Mouse (Mus musculus): ENCODE data around the gene Alkbh7.
A peak's percentile ranks its signal among the peaks of the same experiment; 100 is the strongest.

Alkbh7 gene

DNA sequence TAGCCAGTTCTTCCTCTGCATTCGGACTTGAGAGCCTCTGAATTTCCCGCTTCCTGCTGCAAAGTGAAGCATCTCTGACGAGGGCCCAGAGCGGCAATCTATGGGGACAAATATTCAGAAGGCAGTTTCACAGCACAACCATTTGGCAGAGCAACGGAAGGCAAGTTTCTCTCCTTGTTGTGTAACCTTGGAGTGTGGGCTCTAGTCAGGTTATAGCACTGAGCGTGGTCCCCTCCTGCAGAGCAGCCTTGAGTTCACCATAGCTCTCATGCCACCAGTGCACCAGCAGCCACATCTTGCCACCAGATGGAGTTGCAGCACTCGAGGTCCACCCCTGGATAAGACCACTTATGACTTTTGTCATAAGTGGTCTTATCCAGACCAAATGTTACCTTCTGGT is 8.7 kb upstream of the Alkbh7 start:
- no peak for DNase-seq

GRCm38 (mm10) chr17:56988921-56989430 is 8.2 kb upstream of the Alkbh7 start:
- DNase-seq = no peak

- peak; percentile 76 to 87 for DNase-seq
Observed at GRCm38 (mm10) chr17:56989467-56990114, 7.5 kb upstream of the Alkbh7 start.

DNA sequence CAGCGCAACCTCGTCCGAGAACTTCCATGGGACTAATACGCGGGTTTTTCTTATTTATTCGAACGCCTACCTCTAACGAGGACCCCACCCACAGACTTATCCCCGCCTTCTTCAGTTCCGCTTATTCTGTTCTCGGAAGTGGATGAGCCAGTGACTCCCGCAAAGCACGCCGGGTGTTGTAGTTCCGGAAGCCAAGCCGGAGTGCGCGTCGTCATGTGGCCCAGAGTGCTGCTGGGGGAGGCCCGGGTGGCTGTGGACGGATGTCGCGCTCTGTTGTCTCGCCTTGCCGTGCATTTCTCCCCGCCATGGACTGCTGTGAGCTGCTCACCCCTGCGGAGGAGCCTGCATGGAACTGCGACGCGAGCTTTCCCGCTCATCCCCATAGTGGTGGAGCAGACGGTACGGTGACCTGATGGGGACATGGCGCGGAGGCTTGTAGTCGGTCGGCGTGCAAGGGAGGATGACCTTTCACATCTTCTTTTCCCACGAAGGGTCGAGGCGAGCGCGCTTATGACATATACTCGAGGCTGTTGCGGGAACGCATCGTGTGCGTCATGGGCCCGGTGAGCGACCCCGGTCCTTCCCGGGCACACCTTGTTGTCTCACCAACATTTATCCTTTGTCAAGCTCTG is 6.9 kb upstream of the Alkbh7 start, which contains the start of gene Clpp:
Gene Clpp (plus strand): TSS at position 191 of the 632 bp plus-strand sequence.
- peak; percentile 95 to 96 for DNase-seq

DNA sequence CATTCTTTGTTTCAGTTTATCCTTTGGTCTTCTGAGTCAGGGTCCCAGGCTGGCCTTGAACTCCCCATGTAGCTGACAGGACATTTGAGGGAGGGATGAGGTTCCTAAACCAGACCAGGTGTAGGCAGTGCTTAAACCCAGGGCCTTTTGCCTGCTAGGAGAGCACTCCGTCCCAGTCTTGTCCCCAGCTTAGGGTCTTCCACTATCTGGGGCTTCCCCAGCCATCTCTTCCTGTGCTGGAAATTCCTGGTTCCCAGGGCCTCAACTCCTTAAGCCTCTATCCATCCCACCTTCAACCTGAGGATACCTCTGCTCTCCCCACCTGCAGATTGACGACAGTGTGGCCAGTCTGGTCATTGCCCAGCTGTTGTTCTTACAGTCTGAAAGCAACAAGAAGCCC is 6.2 kb upstream of the Alkbh7 start:
- no peak for DNase-seq

- no peak for DNase-seq
Observed at GRCm38 (mm10) chr17:56995046-56995445, 2.1 kb upstream of the Alkbh7 start.

- no peak for DNase-seq
Observed at GRCm38 (mm10) chr17:56996506-56996905, 633 bp upstream of the Alkbh7 start.

DNA sequence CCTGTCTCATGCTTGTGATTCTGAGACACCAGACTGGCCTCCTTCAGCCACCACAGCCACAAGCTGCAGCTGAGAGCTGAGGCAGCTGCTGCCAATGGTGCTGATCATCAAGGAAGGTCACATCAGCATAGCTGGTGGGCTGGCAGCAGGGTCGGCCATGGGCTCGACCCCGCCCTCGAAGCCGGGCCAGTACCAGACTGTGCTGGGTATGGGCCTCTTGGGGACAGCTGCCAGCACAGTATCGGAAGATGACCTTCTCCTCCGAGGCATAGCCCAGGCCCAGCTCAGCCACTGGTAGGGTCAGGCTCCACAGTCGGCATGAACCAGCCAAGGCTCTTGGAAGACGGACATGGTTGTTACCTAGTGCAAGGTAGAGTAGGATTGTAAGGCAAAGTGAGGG is 2.3 kb downstream of the Alkbh7 start:
- no peak for DNase-seq

GRCm38 (mm10) chr17:56999968-57000609 is 3.0 kb downstream of the Alkbh7 start, which contains the start of gene Pspn:
TSS of gene Pspn (minus strand) at chr17:57000018.
- DNase-seq = no peak

DNA sequence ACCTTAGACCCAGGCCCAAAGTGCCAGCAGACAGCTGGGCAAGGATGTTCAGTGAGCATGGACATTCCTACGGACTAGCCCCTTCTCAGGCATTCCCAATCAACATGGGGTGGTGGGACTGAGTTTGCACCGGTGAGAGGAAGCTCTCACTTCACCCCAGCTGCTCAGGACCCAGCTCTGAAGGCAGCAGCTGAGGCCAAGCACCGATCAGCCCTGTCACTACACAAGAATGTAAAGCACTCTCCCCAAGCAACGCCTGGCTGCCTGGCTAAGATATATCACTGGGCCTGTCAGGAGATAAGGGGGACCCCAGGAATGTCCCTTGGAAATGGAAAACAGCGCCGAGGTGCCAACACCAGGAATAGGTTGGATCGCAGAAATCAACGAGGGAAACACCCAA is 4.1 kb downstream of the Alkbh7 start:
- no peak for DNase-seq

DNA sequence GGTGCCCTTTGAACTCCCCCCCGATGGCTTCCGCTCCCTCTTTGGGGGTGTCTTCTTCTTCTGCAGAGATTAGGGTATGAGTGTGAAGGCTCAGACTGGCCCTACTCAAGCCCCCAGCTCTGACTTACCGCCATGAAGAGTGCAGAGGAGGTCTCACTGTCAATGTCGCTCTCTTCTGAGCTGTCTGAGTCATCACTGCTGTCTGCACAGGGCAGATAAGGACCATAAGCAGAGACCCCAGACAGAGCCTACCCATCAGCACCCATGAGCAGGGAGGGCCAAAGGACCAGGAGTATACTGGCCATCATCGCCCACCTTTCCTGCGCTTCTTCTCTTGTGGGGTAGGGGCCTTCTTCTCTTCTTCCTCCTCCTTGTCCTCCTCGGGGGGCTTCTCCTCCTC is 6.9 kb downstream of the Alkbh7 start:
- no peak for DNase-seq

- DNase-seq = peak in 1 of 2 experiments; percentile 43
Observed at GRCm38 (mm10) chr17:57007137-57007905, 10.2 kb downstream of the Alkbh7 start.

GRCm38 (mm10) chr17:57010911-57011235 is 13.7 kb downstream of the Alkbh7 start:
- DNase-seq = no peak

DNA sequence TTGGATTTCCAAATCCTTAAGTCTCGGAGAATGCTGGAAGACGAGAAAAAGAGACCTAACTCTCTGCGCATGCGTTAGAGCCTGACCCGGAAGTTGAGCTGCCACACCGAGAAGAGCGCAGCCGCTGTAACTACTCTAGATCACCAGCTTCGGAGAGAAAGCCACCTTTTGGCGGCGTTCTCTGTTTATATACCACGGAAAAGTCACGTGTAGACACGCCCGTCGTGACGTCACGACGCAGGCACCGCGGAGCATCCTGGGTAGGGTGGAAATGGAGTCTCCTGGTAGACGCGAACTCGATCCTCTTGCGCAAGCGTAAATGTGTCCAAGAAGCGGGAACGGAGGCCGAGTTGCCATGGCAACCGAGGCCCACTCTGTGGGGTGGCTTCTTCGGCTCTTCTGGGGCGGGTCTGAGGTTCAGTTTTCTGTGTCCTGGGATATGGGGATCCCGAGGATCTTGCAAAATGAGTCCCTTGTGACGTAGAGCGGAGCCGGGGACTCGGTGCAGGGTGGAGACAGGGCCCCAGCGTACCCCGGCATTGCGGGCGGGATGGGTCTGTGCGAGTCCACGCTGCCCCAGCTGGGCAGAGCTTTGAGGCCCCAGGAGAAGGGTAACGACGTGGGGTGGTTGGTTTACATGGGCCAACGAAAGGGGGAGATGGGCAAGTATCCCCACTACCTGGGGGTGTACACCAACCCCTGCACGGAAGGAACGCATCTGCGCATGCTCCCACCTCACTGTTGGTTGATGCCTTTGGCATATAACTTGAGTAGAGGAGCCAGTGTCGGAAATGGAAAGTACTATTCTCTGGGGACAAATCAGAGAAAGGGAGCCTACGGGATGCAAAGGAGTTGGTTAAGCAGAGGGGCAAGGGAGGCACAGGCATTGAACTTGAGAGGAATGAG is 14.3 kb downstream of the Alkbh7 start, which contains the start of the genes Gtf2f1 and Gm17949:
Gene Gtf2f1 (minus strand): TSS at position 53 of the 906 bp plus-strand sequence.
Gene Gm17949 (plus strand): TSS at position 234 of the 906 bp plus-strand sequence.
- DNase-seq = peak; percentile 96 to 98

GRCm38 (mm10) chr17:57012245-57012795 is 15.2 kb downstream of the Alkbh7 start:
- no peak for DNase-seq

- no peak for DNase-seq
Observed at GRCm38 (mm10) chr17:57019693-57020092, 22.6 kb downstream of the Alkbh7 start.

GRCm38 (mm10) chr17:57020960-57021359 is 23.8 kb downstream of the Alkbh7 start:
- DNase-seq = no peak

DNA sequence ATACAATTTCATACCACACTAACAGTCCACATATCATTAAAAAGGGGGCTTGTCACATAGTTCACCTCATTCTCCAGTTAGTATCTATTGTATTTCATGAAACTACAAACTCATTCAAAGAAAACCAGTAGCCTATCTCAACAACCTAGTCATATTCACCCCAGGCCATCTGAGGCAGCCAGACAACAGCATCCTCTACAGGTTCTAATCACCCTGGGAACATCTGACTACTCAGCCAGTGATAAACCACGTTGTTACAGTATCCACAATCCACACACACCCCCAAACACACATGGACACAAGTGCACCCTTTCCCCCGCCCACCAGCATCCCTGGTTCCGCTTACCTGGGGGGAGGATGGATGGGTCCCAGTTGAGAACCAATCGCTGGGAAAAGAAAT is 30.3 kb downstream of the Alkbh7 start:
- DNase-seq = no peak

DNA sequence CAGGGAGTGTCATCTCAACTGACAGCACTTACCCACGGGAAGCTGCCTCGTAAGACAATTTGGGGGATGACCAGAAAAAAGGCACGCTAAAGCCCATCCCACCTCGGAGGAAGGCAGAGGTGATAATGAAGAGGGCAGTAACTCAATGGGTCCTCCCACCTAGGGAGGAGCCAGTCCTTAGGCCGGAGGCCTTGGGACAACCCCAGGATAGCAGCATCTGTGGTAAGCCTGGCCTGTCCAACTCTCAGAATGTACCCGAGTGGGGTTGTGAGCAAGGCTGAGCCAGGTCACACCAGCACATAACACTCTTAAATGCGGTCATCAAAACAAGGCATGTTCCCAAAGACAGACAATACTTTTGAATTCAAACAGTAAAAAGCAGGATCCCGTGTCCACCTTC is 32.6 kb downstream of the Alkbh7 start:
- DNase-seq = peak in 1 of 2 experiments; percentile 38

DNA sequence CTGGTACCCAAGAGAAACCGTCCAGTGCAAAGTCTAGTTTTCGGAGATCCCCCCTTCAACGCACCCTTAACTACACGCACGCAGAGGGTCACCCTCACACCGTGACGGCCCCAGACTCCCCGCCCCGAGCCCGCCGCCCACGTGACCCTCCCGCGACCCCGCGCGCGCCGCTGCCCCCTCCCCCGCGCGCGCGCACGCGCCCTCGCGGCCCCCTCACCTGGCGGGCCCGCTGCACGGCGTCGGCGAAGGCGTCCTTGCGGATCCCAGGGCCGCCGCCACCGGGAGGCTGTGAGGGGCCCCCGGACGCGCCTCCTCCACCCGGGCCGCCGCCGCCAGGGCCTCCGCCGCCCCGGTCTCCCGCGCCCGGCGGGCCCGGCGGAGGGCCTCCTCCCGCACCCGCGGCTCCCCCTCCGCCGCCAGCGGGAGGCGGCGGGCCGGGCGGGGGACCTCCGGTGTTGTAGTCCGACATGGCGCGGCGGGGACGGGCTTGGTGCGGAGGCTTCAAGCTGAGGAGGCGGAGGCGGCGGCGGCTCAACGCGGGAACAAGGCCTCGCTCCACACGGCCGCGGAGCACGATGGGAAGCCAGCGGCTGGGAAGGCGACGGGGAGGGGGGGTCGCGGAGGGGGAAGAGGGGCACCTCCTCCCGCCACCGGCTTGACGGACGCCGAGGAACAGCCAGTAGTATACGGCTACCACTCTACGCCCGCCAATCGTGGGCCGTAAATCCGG is 34.0 kb downstream of the Alkbh7 start, which contains the start of gene Khsrp:
Gene Khsrp (minus strand): TSS at position 592 of the 730 bp plus-strand sequence.
- DNase-seq = peak; percentile 69 to 73
